Mouse (Mus musculus): ENCODE measurements around the gene Hspbap1.

Gene Hspbap1

DNA sequence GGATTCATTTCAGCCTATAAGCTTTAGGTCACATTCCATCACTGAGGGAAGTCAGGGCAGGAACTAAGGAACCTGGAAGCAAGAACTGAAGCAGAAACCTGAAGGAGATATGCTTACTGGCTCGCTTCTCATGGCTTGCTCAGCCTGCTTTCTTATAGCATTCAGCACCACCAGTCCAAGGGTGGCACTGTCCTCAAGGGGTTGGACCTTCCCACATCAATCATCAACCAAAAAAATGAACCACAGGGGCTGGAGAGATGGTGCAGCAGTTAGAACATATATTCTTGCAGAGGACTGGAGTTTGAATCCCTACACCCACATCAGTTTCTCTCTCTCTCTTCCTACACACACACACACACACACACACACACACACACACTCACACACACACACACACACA is 5.2 kb upstream of the Hspbap1 start:
- no peak for DNase-seq

DNA sequence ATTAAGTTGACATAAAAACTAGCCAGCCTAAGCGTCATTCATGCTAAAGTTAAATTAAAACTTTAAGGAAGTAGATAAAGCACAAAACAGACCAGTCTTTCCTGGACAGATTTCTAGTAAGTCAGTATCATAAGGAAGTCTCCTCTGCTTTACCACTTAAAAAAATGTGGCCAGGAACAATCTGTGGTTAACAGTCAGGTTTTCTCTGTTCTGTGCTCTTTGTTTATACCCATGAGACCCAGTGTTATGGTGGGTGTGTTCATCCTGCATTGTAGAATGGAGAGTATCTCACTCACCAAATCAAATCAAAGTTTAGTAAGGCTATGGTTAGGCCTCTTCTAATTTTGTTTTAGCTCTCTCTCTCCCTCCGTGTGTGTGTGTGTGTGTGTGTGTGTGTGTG is 4.7 kb upstream of the Hspbap1 start:
- DNase-seq, result no peak

DNA sequence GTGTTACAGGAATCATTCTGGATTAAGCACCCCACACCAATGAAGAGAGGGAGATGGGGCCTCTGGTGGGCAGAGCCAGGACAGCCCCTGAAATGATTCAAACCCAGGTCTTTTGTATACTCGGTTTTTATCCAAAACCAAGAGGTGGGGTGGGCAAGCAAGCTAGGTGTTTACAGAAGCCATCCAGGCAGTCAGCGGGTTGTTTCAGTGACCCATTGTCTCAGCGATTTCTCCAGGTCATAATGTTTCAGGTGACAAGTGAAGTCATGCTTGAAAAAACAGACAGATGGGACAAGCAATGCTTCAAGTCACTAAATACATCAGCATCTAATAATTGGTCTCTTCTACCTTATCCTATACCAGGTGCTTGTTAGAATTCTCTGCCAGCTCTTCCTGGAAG is 3.8 kb upstream of the Hspbap1 start:
- DNase-seq, result no peak

DNA sequence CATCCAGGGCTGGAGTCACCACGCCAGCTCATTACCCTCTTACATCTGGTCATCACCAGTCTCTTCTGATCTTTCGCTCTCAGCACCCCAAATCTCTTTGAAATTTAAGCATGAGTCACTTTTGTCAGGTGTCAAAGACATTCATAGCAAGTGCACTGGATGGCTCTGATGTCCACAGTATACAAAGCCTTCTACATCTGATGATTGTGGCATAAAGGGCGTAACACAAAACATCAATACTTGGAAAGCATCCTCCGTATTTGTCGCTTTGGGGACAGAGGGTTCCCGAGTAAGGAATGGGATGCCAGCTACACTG is 1.7 kb upstream of the Hspbap1 start:
- no peak for DNase-seq

DNA sequence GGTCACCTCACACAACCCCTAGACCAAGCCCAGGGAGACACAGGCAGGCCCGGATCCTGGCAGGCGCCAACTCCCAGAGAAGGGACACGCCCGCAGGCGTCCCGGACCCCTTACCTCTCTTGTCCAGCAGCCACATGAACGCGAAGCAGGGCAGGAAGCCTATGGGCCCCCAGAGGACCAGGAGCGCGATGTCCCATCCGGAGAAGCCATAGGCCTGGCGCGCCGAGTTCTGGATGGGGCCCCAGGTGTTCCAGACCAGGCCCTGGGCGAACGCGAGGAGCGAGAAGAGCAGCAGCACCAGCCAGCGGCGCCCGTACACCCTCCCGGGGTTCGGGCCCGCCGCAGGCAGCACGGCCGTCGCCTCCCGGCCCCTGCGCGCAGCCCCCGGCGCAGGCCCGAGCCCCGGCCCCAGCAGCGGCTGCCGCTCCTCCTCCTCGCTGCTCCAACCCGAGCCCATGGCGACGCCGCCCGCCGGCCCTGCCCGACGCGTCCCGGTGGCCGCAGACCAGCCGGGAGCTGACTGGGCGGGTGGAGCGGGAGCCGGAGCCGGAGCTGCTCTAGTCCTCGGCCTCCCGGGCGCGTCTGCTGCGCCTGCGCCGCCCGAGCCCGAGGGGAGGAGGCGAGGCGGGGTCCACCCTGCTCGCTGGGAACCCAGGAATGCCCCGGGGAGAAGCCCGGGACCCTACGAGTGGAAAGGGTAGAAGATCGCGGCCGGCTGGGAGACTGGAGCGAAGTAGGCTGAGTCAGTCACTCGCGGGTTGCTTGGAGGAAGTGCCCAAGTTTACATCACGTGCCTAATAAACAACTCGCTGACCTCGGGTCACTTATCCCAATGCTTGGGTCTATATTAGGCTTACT is 1.2 kb upstream of the Hspbap1 start, which contains the start of gene Dirc2:
Gene Dirc2 (minus strand): TSS at position 572 of the 858 bp plus-strand sequence.
- DNase-seq, result peak; percentile 86

DNA sequence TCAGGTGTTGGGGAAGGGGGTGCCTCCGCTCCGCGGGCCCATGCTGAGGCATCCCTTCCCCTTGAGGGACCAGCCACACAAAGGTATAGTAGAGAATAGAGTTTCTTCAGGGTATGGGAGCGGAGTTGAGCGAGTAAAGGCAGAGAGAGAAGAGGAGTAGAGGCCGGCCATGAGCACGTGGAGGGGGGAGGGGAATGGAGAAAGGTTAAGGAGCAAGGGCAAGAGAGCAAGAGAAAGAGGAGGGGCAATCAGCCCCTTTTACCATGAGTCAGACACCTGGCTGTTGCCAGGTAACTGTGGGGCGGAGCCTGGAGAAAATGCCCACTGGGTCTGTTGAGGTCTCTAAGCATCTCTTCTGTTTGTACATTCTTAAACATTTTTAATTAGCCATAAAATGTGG is 966 bp downstream of the Hspbap1 start:
- DNase-seq, result no peak

DNA sequence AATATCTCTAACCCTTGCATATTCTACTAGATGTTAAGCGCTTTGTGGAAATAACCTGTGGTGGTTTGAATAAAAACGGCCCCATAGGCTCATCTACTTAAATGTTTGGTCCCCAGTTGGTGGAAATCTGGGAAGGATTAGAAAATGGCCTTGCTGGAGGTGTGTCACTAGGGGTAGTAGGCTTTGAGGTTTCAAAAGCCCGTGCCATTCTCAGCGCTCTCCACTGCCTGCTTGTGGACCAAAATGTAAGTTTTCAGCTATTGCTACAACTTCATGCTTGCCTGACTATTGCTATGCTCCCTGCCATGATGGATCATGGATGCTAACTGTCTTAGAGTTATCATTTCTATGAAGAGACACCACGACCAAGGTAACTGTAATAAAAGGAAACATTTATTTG is 1.4 kb downstream of the Hspbap1 start:
- DNase-seq, result no peak

DNA sequence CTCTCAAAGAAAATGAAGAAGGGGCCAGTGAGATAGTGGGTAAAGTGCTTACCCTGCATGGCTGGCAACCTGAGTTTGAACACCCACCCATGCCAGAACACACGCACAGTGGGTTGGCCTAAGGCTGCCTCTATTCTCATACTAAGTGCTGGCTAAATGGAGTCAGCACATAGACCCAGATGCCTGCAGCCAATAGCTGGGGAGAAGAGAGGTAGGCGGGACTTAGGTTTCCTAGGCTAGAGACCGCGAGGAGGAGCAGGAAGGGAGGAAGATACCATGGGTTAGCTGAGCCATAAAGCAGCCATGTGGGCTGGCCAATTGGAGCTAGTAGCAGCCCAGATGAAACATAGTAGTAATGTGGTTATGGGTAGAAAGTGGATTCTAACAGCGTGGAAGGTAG is 2.4 kb downstream of the Hspbap1 start:
- DNase-seq, result no peak

DNA sequence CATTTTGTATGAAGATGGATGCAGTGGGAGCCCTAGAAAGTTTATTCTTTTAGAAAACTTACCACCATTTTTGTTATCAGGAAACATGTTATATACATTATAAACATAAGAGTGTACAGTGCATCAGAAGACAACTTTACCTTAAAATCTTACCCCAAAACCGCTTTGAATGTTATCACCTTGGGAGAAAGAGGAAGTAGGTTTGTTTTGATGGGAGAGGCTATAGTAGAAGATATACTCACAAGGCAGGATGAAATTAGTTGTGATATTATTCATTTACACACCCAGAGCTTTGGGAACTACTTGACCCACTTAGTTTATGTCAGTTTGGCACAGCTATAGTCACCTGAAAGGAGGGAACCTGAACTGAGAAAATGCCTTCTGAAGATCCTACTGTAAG is 5.7 kb downstream of the Hspbap1 start:
- no peak for DNase-seq

DNA sequence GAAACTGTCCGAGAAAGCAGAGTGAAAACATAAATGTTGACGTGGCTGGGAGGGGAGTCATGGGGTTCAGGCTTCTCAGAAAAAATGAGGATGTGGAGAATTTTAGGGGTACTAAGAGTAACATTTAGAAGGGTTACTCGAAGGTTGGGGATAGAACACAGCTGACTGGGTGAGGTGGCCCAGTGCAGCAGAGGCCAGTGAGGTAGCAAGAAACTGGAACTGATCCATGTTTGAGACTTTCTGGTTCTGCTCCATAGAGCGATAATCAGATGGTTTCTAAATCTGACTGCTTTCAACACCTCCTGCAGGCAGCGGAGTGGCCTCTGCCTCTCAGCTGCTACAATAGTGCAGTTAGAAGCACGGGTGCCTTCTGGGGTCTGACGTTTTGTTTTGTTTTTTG is 6.6 kb downstream of the Hspbap1 start:
- no peak for DNase-seq

DNA sequence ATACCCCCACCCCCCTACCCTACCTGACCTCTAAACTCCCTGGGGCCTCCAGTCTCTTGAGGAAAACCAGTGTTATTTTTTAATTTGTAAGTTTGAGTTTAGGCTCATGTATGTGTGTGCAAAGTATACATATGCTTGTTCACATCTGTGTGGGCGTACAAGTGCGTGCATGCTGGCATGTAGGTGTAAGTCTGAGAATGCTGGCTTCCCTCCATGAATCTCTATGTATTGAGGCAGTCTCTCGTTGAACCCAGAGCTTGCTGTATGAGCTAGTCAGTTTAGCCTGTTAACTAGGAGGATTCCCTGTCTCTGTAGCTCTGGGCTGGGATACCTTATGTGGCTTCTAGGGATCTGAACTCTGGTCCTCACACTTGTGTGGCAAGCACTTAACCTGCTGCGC is 7.6 kb downstream of the Hspbap1 start:
- DNase-seq, result no peak

DNA sequence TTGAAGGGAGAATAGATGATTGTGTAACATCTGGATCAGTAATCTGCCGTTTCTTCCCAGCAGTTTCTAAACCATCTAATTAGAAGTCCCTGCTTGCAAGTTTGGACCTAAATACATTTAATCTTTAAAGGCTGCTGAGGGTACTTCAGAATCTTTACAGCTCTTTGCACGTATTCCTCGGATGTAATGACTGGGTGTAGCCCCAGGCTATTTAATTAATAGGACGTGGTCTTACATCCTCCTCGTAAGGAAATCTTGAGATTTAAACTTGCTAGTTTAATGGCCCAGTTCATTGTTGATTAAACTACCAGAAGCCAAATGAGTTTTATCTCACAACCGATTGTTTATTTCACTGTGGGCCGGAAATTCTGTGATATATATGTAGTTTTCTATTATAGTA is 9.5 kb downstream of the Hspbap1 start:
- DNase-seq, result no peak

DNA sequence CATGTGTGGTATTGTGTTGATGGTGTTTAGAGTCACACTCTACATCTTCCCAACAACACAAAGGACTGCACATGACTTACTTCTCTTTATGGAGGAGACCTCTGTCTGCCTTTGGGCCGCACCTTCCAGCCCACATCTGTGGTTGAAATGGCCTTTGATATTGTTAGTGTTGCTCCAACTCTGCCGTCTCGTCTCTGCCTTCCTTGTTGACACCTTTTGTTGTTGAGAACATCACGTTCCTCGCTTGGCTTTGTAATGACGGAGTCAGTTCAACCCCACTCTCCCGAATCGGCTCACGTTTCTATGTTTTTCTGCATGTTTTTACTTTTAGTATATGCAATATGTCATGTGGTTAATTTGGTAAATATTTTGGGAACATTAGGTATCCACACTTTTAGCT is 10.9 kb downstream of the Hspbap1 start:
- DNase-seq, result no peak

DNA sequence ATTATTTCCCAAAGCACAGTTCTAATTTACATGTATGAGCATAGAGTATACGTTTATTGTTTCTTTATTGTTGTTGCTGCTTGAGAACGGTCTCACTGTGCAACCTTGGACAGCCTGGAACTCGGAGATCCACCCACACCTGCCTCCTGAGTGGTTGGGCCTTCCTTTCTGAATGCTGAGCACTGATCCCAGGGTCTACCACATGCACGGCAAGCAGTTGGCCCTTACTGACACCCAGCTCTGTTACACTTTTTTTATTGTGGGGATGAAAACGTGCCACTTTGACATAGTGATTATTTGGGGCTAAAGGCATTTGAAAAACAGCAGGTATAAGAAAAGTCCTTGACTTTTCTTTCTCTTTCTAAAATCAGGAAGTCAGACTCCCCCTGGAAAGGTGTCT is 11.5 kb downstream of the Hspbap1 start:
- DNase-seq, result no peak

DNA sequence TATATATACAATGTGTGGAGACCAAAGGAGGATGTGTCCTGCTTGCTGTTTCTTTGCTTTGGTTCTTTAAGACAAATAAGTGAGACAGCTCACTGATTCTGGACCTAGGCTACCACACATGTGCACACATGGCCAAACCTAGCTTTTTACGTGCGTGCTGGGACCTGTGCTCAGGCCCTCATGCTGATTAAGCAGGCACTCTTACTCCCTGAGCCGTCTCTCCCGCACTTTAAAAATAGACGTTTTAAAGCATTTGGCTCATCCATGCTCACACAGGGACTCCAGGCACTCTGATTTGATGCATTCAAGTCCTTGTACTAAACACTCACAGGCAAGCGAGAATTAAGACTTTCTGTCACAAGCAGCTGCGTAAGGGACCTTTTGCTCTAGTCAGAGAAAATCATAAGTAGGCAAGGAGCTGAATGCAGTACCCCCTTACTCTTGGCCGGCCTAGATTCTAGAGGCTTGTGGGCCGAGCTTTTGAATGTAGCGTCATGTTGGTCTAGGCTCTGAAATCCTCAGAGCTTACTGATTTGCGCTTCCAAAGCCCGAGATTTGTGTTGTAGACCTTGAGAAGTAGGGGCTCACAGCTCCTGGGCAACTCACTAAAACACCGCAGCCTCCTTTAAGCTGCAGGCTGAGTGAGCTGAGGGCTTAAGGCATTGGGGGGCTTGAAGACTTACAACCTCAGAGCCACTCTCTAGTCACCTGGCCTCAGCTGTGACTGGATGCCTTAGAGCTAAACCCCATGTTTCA is 12.5 kb downstream of the Hspbap1 start:
- DNase-seq, result no peak

DNA sequence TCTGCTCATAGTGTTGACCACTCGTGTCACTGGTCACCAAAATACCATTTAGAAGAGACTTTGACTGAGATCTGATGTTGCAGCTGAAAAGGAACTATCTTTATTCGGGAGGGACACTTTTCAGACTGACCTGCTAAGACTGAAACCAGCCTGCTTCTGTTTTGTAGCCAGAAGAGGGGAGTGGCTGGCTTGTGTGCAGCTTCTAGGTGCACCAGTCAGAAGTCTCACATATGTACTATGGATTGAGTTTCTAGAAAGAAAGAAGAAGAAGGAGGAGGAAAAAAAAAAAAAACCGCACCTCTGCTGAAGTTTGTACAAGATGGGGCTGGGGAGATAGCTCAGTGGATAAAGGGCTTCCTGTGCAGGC is 13.0 kb downstream of the Hspbap1 start:
- DNase-seq, result no peak

DNA sequence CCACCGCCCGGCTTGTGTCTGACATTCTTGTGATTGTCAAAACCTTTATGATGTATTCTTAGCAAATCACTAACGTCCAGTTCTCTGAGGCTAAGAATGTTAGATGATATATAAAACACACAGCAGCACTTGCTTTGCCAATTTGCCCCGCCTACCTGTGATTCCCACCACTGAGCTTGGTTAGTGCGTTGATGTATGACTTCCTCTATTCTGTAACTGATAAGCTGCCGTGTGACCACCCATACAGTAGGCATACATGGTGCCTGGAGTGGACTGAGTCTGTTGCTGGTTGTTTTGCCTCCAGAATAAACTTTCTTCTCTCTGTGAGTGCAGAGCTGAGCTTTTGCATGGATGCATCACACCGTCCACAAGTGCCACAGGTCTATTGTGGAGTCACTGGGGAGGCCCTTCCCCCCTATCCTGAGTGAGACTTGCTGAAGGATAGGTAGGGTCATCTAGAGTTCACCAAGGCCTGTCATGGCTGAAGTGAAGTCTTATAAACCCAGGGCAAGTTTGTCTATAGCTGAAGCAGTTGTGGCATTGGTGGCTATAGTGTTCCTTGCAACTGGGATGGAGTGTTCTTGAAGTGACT is 14.1 kb downstream of the Hspbap1 start:
- no peak for DNase-seq

DNA sequence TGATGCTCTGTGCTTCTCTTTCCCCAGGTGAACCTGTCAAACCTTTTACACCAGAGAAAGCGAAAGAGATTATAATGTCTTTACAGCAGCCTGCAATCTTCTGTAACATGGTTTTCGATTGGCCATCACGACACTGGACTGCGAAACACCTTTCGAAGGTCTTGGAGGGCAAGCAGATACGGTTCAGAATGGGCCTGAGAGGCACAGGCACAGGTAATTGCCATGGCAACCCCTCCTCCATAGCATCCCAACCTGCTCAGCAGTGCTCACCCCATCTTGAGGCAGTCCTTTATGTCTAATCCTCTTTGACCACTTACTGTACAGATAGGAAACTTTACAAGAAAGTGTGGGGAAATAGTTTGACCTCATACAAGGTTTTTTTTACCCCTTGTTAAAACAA is 17.0 kb downstream of the Hspbap1 start:
- DNase-seq, result no peak

DNA sequence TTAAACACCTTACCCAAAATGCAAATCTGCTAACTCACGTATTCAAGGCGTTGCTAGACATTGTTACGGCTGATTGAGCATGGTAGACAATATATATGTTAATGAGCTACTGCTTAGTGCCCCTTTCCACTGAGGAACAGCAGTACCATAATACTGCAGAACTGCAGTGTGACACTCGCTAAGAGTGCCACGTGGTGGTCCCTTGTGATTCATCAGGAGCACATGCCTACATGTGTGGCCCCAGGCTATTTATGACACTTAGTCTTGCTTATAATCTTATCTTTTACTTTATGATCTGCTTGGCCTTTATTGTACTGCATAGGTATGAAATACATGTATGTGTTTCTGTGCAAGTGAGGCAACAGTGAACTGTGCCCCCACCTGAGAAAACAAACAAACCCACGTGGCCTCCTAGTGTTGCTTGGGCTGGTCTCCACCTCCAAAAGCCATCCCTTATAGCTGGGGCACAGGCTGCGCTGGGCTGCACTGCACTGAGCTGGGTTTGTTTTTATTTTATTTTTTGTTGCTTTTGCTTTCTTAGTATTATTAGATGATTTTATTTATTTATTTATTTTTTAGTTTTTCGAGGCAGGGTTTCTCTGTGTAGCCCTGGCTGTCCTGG is 17.5 kb downstream of the Hspbap1 start:
- DNase-seq, result no peak

DNA sequence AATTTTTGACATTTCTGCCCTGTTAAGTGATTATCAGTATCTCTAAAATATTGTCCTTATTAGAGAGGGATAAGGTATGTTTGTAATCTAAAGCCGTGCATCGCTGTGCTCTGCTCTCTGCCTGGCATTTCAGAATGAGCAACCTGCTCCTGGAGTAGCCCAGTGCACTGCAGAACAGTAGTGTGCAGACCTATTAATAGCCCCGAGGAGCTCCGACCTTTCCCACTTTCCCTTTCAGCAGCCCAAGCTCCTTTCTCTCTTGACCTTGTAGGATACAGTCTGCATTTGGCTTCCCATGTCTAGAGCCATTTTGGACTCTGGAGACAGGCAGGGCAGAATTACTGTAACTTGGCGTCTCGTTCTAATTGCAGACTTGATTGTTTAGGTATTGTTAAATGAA is 18.2 kb downstream of the Hspbap1 start:
- no peak for DNase-seq

DNA sequence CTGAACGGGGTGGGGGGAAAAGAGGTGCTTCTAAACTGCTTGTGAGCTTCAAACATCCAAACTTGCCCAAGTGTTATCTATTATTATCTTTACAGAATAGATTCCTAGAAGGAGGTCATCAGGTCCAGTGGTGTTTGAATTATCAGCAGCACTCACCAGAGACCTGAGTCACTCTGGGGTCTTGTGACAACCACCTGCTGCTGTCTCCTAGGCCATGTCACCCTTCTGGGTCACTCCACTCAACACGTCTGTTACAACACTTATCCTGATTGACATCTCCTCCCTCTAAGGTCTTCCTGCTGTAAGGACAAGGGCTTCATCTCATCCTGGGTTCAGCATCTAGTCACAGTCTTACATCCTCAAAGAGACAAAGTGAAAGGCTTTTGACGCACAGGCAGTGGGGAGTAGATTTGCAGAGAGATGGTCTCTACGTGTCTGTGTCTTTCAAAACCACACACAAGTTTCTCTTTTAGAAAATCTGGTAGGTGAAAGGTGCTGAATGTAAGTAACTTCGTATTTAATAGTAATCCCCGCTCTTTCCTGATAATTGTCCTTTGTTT is 21.9 kb downstream of the Hspbap1 start:
- DNase-seq, result no peak

DNA sequence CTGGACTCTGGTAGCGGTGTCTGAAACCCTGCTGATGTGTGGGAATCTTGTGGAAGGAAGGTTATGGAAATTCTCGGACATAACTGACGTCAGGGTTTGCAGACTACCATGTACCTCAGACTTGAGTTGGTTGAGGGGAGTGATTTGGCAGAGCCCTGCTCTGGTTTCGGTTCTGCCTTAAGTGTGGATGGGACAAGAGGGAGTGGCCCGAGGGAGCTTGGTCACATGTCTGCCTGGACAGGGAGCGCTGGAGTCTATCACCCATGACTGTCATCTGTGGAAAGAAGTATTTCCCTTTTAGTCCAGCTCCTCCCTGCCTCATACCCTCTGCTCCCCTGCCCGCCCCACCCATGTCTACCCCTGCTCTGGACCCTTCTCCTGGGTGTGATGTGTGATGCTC is 32.0 kb downstream of the Hspbap1 start:
- no peak for DNase-seq

DNA sequence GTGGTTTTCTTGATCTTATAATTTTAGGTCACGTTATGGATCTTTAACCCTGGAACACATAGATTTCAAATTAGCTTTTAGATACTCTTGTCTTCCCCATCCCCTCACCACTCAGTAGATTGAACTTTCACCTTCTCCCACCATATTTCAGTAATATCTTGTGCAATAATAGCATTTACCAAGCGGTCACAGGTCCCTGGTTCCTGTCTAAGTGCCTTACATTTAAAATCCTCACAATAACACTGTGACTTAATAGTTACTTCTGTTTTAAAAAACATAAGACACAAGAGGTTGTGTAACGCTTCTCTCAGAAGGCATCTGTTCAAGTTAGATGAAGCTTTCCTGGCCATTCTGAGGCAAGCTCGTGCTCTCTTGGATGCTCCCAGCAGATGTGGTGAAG is 33.5 kb downstream of the Hspbap1 start:
- no peak for DNase-seq

All from kidney, adult 18-20 months (tissue).